Mouse (Mus musculus) myocyte (in vitro differentiated cells): ENCODE results near the gene Slc29a1.

ENCODE experiments used
- E2F4 ChIP-seq: IDR thresholded peaks from one replicate; pipeline ENCODE4 v1.6.1; 2011; ENCODE audit warnings: mild to moderate bottlenecking, control low read depth, moderate library complexity; ENCODE audit not compliant: insufficient read depth
- POLR2AphosphoS2 ChIP-seq: IDR thresholded peaks from one replicate; pipeline ENCODE4 v1.6.1; 2011; ENCODE audit warnings: low read depth, control low read depth; ENCODE audit not compliant: insufficient read length
- SRF ChIP-seq: IDR thresholded peaks from one replicate; pipeline ENCODE4 v1.6.1; 2011; ENCODE audit warnings: low read depth; ENCODE audit not compliant: control insufficient read depth, insufficient read length
- TCF12 ChIP-seq: IDR thresholded peaks from one replicate; pipeline ENCODE4 v1.6.1; 2011; ENCODE audit warnings: mild to moderate bottlenecking, control low read depth; ENCODE audit not compliant: poor library complexity, insufficient read depth, severe bottlenecking
- USF1 ChIP-seq: IDR thresholded peaks from one replicate; pipeline ENCODE4 v1.6.1; 2011; ENCODE audit warnings: low read depth, mild to moderate bottlenecking, control low read depth, moderate library complexity

GRCm38 (mm10) chr17:45618941-45619385 is 19.6 kb upstream of the Slc29a1 start:
- no peak for TF ChIP-seq SRF
- TF ChIP-seq TCF12: no peak
- TF ChIP-seq USF1: no peak
- no peak for TF ChIP-seq POLR2AphosphoS2
- TF ChIP-seq E2F4: no peak
